Mouse (Mus musculus): ENCODE data around the gene Cdh23. TPM values are rescaled to one million over a fixed set of nuclear protein-coding genes. Genes with fewer than 3 reads are reported as not detected.

The Cdh23 gene
- polyA plus RNA-seq, 1 experiment from 2014 or later: 0.57 TPM

DNA sequence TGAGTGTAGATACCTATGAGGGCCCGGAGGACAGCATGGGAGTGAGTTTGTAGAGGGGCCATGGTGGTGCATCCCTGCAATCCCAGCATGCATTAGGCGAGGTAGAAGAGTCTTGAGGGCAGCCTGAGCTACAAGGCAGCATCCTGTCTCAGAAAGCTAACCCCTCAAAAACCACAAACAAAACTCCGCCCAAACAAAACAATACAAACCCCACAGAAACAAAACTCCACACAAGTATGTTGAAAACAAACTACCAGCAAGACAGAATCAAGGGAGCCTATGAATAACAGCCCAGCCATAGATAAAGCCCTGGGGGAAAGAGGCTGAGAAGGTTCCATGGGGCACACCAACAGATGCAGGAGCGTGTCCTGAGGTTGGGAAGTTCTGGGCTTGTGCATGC lies 350.2 kb downstream of the Cdh23 start:
- H3K36me3 ChIP-seq (ENCODE audit: control insufficient read depth, insufficient read depth, low read length): no peaks in the 10 kb centered on the region
- no peaks in the 10 kb centered on the region for H3K9me3 ChIP-seq (ENCODE audit: control insufficient read depth, low read length)
- ATAC-seq (ENCODE audit: low FRiP score, low TSS enrichment): no peak
- H3K27me3 ChIP-seq (ENCODE audit: control insufficient read depth, insufficient read depth, low read length): no peaks in the 10 kb centered on the region
- H3K9ac ChIP-seq (ENCODE audit: low read depth, low read length): 0 out of 2 replicates have a peak overlapping the region, but pooled peaks have one; percentile 34
- WGBS: 86% methylated on average over 4 of the region's 4 CpGs
- H3K27ac ChIP-seq (ENCODE audit: low read depth, low read length): no peak overlapping the region
- no peak overlapping the region for H3K4me3 ChIP-seq (ENCODE audit: low read length)
- H3K4me1 ChIP-seq (ENCODE audit: control insufficient read depth, insufficient read depth, low read length): peaks cover 17% of the 10 kb centered on the region
- H3K4me2 ChIP-seq (replicated peaks; ENCODE audit: low read depth, low read length): peak overlapping the region; percentile 55; the same call in 1 of the 2 replicates

DNA sequence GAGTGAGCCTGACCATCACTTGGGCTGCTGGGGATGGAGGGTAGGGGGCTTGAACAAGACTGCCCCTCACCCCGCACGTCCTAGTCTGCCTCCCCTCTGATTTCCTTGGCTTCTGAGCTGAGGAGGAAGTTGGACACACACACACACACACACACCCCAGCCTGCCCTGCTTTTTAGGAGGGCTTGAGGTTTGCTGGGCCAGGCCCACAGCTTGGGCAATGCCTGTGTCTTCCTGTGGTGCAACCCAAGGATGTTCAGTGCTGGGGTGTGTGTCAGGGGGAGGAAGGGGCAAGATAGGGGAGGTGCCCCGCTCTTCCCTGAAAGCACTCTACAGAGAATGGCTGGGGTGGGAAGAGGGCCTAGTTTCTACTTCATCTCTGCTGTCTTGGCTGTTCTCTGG lies 352.2 kb downstream of the Cdh23 start:
- peaks cover 15% of the 10 kb centered on the region for H3K4me1 ChIP-seq (ENCODE audit: control insufficient read depth, insufficient read depth, low read length)
- H3K9ac ChIP-seq (ENCODE audit: low read depth, low read length): no peak overlapping the region
- no peak overlapping the region for H3K27ac ChIP-seq (ENCODE audit: low read depth, low read length)
- H3K4me3 ChIP-seq (ENCODE audit: low read length): no peak overlapping the region
- no peak overlapping the region for H3K4me2 ChIP-seq (replicated peaks; ENCODE audit: low read depth, low read length)
- WGBS: 92% methylated on average over 3 of the region's 3 CpGs
- no peaks in the 10 kb centered on the region for H3K9me3 ChIP-seq (ENCODE audit: control insufficient read depth, low read length)
- H3K27me3 ChIP-seq (ENCODE audit: control insufficient read depth, insufficient read depth, low read length): no peaks in the 10 kb centered on the region
- no peak for ATAC-seq (ENCODE audit: low FRiP score, low TSS enrichment)
- H3K36me3 ChIP-seq (ENCODE audit: control insufficient read depth, insufficient read depth, low read length): no peaks in the 10 kb centered on the region

DNA sequence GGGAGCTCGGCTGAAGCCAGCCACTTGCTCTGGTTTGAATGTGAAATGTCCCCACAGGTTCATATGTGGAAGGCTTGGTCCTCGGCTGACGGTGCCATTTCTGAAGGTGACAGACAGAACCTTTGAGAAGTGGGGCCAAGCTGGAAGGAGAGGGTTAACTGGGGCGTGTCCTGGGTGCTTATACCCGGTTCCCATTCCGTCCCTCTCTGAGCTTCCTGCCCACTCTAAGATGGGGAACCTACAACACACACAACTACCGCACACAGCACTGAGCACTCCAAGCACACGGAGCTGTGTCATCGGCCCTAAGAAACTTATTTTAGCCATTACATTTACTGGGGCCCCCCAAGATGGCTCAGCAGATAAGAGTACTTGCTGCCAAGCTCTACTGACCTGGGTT lies 354.8 kb downstream of the Cdh23 start:
- H3K27ac ChIP-seq (ENCODE audit: low read depth, low read length): no peak overlapping the region
- 77% methylated on average over 9 of the region's 9 CpGs for WGBS
- H3K4me3 ChIP-seq (ENCODE audit: low read length): no peak overlapping the region
- H3K36me3 ChIP-seq (ENCODE audit: control insufficient read depth, insufficient read depth, low read length): no peaks in the 10 kb centered on the region
- no peaks in the 10 kb centered on the region; the same call in 1 of the 2 replicates for H3K9me3 ChIP-seq (ENCODE audit: control insufficient read depth, low read length)
- H3K4me1 ChIP-seq (ENCODE audit: control insufficient read depth, insufficient read depth, low read length): peaks cover 4% of the 10 kb centered on the region; the same call in 1 of the 2 replicates
- no peak overlapping the region for H3K9ac ChIP-seq (ENCODE audit: low read depth, low read length)
- H3K4me2 ChIP-seq (replicated peaks; ENCODE audit: low read depth, low read length): no peak overlapping the region
- ATAC-seq (ENCODE audit: low FRiP score, low TSS enrichment): no peak
- H3K27me3 ChIP-seq (ENCODE audit: control insufficient read depth, insufficient read depth, low read length): no peaks in the 10 kb centered on the region

DNA sequence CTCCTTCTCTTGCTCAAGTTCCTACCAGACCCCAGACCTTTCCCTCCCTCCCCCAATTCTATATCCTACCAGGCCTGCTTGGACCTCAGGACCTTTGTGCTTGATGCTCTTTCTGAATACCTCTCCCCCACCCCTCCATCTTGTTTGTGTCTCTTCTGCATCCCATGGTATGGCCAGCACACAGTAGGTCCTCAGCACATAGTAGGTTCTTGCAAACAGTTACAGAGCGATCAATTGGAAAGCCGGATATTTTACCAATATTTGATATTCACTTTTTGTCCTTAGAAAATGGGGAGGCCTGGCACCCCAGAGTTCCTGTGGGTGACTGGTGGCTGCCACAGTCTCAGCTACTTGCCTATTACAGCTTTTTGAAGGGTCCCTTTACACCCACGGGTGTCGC lies 361.3 kb downstream of the Cdh23 start:
- WGBS: 91% methylated on average over 4 of the region's 4 CpGs
- no peak overlapping the region for H3K4me2 ChIP-seq (replicated peaks; ENCODE audit: low read depth, low read length)
- no peaks in the 10 kb centered on the region for H3K27me3 ChIP-seq (ENCODE audit: control insufficient read depth, insufficient read depth, low read length)
- no peak overlapping the region for H3K27ac ChIP-seq (ENCODE audit: low read depth, low read length)
- no peak overlapping the region for H3K9ac ChIP-seq (ENCODE audit: low read depth, low read length)
- ATAC-seq (ENCODE audit: low FRiP score, low TSS enrichment): no peak
- no peaks in the 10 kb centered on the region; the same call in 1 of the 2 replicates for H3K9me3 ChIP-seq (ENCODE audit: control insufficient read depth, low read length)
- no peaks in the 10 kb centered on the region for H3K4me1 ChIP-seq (ENCODE audit: control insufficient read depth, insufficient read depth, low read length)
- no peak overlapping the region for H3K4me3 ChIP-seq (ENCODE audit: low read length)
- no peaks in the 10 kb centered on the region for H3K36me3 ChIP-seq (ENCODE audit: control insufficient read depth, insufficient read depth, low read length)

DNA sequence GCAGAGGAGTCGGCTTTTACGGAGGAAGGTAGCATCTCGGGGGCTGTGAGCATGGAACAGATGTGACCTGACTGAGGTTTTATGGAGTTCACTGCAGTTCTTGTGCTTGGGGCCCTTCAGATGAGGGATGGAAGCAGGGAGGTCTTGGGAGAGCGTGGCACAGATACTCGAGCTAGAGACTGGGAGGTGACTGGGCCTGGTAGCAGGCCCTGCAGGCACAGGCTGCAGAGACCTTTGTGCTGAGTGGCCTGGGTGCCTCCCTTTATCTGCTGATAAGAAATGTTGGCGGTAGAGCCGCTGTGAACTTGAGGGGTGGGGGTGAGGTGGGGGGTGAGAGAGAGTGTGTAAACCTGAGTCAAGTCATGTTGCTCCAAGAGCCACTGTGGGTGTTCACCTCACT lies 361.7 kb downstream of the Cdh23 start:
- 69% methylated on average over 7 of the region's 7 CpGs for WGBS
- Histone ChIP-seq H3K27me3 (ENCODE audit: control insufficient read depth, insufficient read depth, low read length) (no peaks in the 10 kb centered on the region), H3K27ac (ENCODE audit: low read depth, low read length) (no peak overlapping the region), H3K9me3 (ENCODE audit: control insufficient read depth, low read length) (no peaks in the 10 kb centered on the region; the same call in 1 of the 2 replicates), H3K4me3 (ENCODE audit: low read length) (no peak overlapping the region), H3K4me2 (replicated peaks; ENCODE audit: low read depth, low read length) (no peak overlapping the region), H3K4me1 (ENCODE audit: control insufficient read depth, insufficient read depth, low read length) (no peaks in the 10 kb centered on the region), H3K9ac (ENCODE audit: low read depth, low read length) (no peak overlapping the region), H3K36me3 (ENCODE audit: control insufficient read depth, insufficient read depth, low read length) (no peaks in the 10 kb centered on the region)
- no peak for ATAC-seq (ENCODE audit: low FRiP score, low TSS enrichment)

DNA sequence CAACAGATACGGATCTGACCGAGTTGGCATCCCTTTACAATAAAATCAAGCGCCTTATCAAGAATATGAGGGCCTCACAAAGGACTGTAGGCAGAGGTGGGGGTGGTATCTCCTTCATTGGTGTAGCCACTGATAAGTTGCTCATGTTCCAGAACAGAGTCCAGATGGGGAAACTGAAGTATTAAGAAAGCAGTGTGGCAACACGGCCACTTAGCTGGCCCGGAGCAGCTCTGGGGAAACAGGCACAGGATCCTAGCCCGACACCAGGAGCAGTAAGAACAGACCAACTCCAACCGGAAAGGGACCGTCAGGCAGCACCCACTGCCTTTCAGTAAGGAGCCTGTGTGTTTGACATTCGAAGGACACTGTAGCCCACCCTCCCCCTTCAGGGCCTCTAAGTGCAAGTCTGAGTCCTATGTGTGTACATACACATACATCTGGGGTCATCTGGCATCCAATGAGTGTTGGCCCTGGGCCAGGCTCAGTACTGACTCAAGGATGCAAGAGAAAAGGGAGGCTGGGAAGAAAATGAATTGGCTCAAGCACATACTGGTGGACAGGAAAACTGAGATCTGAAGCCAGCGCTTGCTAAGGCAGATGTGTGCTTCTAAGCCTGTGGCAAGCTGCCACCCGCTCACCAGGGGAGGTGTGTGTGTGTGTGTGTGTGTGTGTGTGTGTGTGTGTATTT lies 367.2 kb downstream of the Cdh23 start:
- Histone ChIP-seq H3K27ac (ENCODE audit: low read depth, low read length) (no peak overlapping the region), H3K4me1 (ENCODE audit: control insufficient read depth, insufficient read depth, low read length) (no peaks in the 10 kb centered on the region), H3K9ac (ENCODE audit: low read depth, low read length) (no peak overlapping the region), H3K27me3 (ENCODE audit: control insufficient read depth, insufficient read depth, low read length) (no peaks in the 10 kb centered on the region), H3K4me2 (replicated peaks; ENCODE audit: low read depth, low read length) (no peak overlapping the region), H3K9me3 (ENCODE audit: control insufficient read depth, low read length) (no peaks in the 10 kb centered on the region), H3K4me3 (ENCODE audit: low read length) (no peak overlapping the region), H3K36me3 (ENCODE audit: control insufficient read depth, insufficient read depth, low read length) (no peaks in the 10 kb centered on the region)
- ATAC-seq (ENCODE audit: low FRiP score, low TSS enrichment): no peak
- 71% methylated on average over 11 of the region's 11 CpGs for WGBS

DNA sequence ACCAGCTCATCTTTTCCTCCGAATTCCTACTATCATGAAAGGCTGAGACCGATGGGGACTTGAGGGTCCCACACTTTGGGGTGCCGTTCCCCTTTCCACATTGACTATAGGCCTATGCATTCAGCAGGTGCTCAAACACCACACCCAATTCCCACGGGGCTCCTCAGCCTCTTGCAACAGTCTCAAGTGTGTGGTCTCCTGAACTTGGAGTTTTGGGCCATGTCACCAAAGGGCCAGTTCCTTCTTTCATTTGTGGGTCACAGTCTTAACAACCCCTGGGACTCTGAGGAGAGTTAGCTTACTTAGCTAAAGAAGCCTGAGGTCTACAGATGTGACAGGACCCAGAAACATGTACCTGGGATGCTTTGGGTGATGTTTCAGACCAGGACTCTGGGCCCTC lies 380.1 kb downstream of the Cdh23 start:
- Histone ChIP-seq H3K36me3 (ENCODE audit: control insufficient read depth, insufficient read depth, low read length) (no peaks in the 10 kb centered on the region), H3K4me3 (ENCODE audit: low read length) (no peak overlapping the region), H3K9ac (ENCODE audit: low read depth, low read length) (no peak overlapping the region), H3K27me3 (ENCODE audit: control insufficient read depth, insufficient read depth, low read length) (no peaks in the 10 kb centered on the region), H3K4me2 (replicated peaks; ENCODE audit: low read depth, low read length) (no peak overlapping the region), H3K4me1 (ENCODE audit: control insufficient read depth, insufficient read depth, low read length) (no peaks in the 10 kb centered on the region), H3K9me3 (ENCODE audit: control insufficient read depth, low read length) (no peaks in the 10 kb centered on the region), H3K27ac (ENCODE audit: low read depth, low read length) (no peak overlapping the region)
- 92% methylated on average over 4 of the region's 4 CpGs for WGBS
- ATAC-seq (ENCODE audit: low FRiP score, low TSS enrichment): no peak

DNA sequence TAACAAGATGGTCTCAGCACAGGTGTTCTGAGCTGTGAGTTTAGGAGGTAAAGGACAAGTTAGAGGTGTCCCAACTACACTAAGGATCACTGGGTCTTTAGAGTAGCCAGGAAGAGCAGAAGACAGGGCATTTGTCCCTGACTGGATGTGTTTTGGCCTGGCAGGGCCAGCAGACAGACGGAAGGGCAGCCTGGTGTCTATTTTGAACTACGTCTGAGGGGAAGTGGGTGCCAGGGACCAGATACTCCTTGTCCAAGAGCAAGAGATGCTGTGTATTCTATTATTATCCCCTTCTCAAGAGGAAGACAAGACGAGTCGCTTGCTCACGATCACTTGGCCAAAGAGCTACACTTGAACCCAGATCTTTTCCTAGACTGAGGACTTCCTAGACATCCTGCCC lies 382.7 kb downstream of the Cdh23 start:
- ATAC-seq (ENCODE audit: low FRiP score, low TSS enrichment): no peak
- WGBS: 89% methylated on average over 5 of the region's 5 CpGs

DNA sequence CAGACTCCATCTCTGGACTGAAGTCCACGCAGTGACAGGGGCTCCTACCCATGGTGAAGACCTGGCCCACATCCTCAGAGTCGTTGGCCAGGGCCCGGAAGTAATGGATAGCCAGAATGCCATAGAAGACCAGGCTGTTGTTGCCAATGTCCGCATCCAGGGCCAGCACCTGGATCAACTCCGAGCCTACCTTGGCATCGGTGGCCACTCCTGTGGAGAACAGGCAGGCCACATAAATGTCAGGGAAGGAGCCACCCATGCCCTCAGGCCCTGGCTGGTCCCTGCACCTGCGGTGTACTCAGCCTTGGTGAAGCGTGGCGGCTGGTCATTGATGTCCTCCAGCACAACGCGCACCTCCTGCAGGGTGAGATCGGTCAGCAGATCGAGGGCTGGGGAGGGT lies 385.7 kb downstream of the Cdh23 start:
- 76% methylated on average over 13 of the region's 13 CpGs for WGBS

More for the DNA sequence above, 382.7 kb downstream of the Cdh23 start:
- Histone ChIP-seq H3K9me3 (ENCODE audit: control insufficient read depth, low read length) (no peaks in the 10 kb centered on the region), H3K36me3 (ENCODE audit: control insufficient read depth, insufficient read depth, low read length) (no peaks in the 10 kb centered on the region), H3K4me2 (replicated peaks; ENCODE audit: low read depth, low read length) (no peak overlapping the region), H3K9ac (ENCODE audit: low read depth, low read length) (no peak overlapping the region), H3K27me3 (ENCODE audit: control insufficient read depth, insufficient read depth, low read length) (no peaks in the 10 kb centered on the region), H3K4me3 (ENCODE audit: low read length) (no peak overlapping the region), H3K27ac (ENCODE audit: low read depth, low read length) (no peak overlapping the region), H3K4me1 (ENCODE audit: control insufficient read depth, insufficient read depth, low read length) (no peaks in the 10 kb centered on the region)

More for the DNA sequence above, 385.7 kb downstream of the Cdh23 start:
- no peak for ATAC-seq (ENCODE audit: low FRiP score, low TSS enrichment)
- Histone ChIP-seq H3K27ac (ENCODE audit: low read depth, low read length) (no peak overlapping the region), H3K36me3 (ENCODE audit: control insufficient read depth, insufficient read depth, low read length) (no peaks in the 10 kb centered on the region), H3K4me2 (replicated peaks; ENCODE audit: low read depth, low read length) (no peak overlapping the region), H3K4me3 (ENCODE audit: low read length) (no peak overlapping the region), H3K27me3 (ENCODE audit: control insufficient read depth, insufficient read depth, low read length) (no peaks in the 10 kb centered on the region), H3K4me1 (ENCODE audit: control insufficient read depth, insufficient read depth, low read length) (no peaks in the 10 kb centered on the region), H3K9me3 (ENCODE audit: control insufficient read depth, low read length) (no peaks in the 10 kb centered on the region), H3K9ac (ENCODE audit: low read depth, low read length) (no peak overlapping the region)
